Mouse (Mus musculus) cerebellum, postnatal 4 days (tissue): ENCODE data around the gene Ntn3.

Experiments used
- DNase-seq, 2 experiments: peaks; one replicate each; pipeline ENCODE4 v3.0.0; 2022; ENCODE audit warnings: low spot score in 2 of 2, mixed read lengths in 1 of 2

The Ntn3 gene

DNA sequence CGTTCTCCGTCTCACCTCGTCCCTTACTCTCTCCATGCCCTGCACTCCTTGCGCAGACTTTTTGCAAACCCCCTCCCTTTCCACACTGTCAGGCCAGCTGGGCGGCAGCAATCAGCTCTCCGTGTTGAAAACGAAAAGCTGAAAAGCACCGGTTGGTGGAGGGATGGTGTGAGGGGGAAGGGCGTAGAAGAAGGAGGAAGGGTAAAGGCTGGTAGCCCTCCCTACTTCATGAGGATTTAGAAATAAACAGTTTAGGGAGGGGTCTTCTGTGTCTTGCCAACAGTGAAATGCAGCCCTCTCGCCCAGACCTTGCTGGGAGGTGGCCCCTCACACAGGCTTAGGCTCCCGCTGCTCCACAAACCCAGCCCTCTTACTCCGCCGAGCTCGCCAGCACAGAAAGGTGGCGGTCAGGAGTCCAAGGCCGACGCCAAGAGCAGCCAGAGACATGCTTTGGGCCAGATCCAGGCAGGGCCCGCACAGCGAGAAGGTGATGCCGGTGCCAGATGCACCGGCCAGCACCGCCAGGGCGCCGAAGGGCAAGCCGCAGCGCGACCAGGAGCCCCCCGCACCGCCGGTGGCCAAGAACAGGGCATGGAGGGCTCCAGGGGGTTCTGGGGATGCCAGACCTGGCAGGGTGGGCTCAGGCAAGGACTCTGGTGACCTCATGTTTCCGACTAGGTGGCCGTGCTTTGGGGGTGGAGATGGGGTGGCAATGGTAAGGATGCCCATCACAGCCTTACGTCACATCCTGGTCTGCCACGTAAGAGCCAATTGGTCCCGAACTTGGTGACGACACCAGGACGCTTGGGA is 2.5 kb upstream of the Ntn3 start:
- DNase-seq: peak; percentile 37 to 64

DNA sequence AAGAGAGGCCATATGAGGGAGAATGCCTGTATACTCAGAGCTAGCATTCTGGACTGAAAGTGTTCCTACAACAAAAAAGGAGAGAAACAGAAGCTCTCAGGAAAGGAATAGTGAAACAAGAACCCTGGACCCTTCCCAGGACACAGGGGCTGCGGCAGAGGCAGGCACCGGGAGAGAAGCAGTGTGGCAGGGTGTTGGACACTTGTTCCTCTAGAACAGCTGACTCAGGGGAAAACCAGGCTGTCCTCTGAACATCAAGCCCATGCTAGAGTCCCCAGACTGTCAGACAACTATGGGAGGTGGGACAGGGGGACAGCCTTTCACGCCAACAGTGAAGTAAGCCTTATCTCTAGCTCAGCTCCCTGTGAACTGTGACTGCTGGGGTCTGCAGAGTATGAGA is 1.3 kb upstream of the Ntn3 start:
- DNase-seq: no peak

DNA sequence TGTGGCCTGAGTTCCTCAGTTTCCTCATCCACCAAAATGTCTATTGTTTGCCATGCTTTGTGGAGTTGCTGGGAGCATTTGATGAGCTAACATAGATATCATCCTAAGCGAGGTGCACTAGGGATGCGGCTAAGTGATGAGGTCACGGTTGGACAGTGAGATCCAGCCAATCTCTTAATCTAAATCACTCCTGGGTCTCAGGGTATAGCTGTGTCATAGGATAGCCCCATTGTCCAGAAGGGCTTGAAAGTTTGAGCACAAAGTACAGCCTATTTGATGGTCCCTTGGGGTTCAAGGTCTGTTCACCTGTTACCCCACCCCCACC is 547 bp upstream of the Ntn3 start:
- no peak for DNase-seq

DNA sequence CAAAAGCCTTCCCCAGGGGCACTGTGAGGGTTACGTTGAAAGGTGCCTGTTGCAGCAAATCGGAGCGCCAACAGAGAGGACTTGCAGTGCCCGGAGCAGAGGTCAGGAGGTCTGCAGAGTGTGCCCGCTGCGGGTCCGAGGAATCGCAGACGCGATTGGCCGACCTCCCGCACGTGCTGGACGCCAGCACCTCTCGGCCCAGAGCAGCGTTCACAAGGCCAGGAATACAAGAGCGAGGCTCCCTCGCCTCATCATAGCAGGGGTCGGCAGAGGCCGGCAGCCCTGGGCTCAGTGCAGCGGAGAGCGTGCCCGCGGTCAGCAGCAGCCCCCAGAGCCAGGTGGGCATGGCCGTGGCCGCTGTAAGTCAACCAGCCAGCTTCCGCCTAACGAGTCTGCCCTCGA is 689 bp downstream of the Ntn3 start:
- DNase-seq: peak in 1 of 2 experiments; percentile 44

DNA sequence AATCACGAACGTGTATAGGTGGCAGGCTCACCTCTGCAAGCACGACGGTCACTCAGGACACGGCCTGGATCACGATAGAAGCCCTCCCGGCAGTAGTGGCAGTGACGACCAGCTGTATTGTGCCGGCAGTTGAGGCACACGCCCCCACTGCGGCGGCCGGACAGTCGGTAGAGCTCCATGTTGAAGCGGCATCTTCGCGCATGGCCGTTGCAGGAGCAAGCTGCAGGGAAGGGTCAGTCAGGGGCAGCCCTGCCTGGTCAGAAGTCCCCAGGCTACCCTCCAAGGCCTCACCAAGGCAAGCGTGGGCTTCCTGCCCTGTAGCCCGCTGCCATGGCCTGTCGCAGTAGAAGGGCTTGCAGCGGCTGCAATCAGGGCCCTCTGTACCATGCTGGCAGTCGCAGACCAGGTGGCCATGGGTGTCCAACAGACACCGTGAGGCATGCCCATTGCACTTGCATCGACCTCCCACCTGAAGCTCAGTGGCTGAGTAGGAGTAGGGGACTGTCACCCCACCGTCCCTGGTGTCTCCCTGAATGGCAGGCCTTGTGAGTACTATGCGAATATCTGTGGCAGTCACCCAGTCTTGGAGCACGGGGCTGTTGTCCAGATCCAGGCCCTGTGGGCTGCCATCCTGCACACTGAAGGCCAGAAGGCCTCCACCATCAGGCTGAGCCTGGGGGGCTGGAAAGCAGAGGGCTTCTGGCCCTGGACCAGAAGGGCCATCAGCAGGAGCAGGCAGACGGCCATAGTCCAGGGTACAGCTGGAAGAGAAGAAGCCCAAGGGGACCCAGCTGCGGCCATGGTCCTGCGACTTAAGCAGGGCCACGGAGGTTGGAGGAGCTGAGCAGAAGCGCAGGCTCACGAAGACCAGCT is 1.3 kb downstream of the Ntn3 start:
- peak in 1 of 2 experiments; percentile 60 for DNase-seq

DNA sequence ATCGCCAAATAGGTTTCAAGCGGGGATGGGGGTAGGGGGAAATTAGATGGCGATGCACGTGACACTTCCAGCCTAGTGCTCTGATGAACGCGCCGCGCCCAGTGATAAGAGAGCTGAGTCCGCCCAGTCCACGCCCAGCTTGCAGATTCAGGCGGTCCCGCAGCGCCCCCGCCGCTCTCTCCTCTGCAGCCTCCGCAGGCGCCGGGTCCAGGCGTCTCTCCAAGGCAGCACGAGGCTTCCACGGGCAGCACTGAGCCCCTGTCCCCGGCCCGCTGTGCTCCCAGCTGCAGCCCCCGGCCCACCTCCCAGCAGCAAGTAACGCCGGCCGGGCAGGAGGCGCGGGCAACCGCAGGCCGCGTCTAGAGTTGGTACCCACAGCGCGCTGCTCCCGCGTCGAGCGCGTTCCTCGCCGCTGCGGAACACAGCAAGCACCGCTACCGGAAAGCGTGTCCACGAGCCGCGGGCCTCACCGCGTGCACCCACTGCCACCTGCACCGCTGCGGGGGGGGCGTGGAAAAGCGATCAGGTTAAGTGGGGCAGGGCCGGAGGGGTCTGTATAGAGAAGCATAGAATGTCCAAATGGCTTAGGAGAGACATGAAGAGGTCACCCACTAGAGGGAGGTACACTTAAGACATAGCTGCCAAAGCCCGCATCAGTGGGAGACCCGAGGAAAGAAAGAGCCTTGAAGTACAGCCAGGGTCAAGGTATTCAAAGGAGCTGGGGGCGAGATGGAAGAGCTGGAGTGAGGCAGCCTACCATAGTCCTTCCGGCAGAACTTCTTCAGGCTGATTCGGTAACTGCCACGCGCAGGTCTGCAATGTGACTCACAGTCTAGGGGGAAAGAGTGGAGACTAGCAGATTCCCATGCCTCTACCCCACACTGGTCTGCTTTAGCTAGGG is 2.6 kb downstream of the Ntn3 start:
- peak; percentile 39 to 45 for DNase-seq

DNA sequence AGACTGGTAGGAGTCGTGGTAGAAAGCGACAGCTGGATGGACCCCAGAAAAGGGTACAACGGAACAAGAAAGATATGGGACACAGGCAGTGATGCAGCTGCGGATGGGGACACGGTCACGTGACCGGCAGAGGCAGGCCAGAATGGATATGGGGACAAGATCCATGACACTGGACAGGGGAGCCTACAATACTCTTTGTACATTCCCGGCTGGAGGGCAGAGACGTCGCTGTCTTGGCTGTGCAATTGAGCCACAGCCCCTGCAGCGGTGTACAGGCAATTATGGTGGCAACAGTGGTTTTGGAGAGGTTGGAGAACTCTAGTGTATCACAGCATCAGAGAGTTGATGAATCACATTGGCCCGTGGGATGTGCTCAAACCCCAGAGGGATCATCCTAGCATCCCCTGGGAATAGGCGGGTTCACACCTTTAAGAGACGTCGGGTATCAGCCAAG is 3.4 kb downstream of the Ntn3 start:
- peak in 1 of 2 experiments; percentile 20 for DNase-seq

DNA sequence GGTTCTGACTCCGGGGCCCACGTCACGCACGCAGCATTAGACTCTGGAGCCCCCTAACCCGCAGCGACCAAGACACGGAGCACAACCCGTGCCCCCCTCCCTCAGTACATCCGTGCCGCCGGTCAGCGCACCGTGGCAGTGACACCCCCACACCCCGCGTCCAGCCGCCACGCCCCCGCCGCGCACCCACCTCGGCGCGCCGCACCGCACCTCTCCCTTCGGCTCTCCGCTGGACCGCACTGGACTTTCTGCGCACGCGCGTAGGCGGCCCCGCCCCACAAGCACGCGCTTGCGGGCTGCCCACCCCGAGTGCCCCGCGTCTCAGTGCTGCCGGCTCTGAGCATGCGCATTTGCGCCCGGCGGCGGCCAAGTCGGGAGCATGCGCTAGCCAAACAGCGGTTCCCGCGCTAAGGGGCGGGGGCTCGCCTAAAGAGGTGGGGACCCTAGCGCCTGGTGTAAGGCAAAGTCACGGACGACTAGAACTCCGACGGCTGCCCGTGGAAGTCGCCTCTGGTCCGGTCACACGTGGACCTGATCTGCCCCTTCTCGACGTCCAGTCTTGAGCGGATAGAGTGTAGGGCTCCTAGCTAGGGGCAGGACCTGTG is 3.9 kb downstream of the Ntn3 start, which contains the start of gene Tbc1d24:
Tbc1d24 (minus strand) TSS at position 279 of the 605 bp plus-strand sequence.
- peak; percentile 87 to 95 for DNase-seq

DNA sequence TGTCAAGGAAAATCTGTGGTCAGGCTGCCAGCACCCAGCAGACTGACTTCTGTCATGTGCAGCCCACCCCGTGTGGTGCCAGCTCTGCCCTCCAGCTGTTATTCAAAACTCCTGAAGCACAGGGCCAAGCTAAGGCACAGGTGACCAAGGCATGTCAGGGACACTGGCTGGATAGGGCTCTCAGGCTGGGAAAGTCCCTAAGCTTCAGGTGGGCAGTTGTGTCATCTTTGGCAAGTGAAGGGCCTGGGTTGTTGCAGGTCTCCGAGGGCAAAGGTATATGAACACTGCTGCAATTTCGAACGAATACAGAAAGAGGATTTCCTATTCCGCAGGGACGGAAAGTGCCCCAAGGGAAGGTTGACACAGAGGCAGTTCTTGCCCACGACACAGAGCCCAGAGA is 4.5 kb downstream of the Ntn3 start:
- no peak for DNase-seq

DNA sequence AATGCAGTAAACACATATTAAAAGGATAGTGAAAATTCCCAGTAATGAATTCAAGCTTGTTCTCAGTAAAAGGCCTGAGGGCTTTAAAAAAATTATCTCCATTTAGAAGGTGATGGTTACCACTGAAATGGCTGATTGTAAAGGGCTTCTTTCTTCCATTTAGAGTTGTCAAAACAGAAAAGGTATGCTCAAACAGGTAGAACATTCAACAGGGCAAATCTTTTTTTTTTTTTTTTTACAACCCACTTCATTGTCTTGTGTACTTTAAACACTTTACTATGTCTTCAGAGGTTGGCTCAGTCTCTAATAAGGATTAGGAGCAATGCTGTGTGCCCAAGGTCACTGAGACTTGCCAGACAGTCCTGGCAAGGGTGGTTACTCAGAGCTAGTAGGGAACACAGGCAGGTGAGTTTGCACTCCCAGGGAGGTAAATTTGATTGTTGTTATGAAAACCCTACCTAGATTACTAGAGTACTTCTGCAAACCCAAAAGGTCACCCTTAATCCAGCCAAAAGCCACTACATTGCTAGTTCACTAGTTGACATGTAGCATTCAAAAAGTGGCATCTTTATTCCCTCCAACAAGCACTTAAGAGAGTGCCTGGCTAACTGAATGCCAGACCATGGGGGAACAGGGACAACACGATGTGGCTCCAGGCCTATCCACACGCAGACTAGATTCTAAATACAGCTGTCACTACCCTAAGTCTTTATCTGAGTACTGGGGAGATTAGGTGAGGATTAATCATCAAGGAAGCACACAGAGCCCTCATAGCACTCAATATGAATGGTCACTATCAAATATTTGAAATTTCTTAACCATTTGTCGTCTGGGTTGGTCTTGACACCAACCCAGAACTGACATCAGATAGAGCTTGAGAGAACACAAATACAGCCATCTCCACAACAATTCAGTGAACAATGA is 5.5 kb downstream of the Ntn3 start:
- DNase-seq: no peak

DNA sequence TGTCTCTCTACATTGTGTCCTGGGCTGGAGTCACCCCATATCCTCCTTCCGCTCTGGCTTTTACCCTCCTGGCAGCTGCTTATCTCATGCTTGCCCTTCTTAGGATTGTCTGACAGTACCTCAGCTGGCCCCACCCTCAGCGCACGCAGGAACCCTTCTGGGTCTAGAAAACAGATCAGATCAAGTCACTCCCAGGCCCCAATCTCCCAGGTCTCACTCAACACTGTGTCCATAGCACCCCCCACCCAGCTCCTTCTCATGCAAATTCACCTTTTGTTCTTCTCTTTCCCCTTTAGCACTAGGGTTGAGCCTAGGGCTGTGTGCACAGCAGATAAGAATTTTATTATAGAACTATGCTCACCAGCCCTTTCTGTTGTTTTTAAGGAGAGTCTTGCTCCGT is 6.3 kb downstream of the Ntn3 start:
- DNase-seq: no peak

DNA sequence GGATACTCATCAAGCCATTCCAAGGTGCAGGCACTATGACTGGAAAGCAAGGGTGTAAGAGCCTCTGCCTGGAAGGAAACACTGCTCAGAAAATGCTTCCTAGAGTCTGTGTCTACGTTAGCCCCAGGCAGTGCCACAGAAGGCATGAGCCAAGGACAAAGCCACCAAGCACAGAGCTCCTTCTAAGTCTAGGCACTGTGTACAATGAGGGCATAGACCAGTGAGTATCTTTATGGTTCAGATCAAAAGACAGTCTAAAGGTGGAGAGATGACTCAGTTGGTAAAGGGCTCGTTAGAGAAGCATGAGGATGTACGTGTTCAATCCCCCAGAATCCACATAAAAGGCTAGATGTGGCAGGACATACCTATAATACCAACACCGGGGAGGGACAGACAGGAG is 8.2 kb downstream of the Ntn3 start:
- no peak for DNase-seq

DNA sequence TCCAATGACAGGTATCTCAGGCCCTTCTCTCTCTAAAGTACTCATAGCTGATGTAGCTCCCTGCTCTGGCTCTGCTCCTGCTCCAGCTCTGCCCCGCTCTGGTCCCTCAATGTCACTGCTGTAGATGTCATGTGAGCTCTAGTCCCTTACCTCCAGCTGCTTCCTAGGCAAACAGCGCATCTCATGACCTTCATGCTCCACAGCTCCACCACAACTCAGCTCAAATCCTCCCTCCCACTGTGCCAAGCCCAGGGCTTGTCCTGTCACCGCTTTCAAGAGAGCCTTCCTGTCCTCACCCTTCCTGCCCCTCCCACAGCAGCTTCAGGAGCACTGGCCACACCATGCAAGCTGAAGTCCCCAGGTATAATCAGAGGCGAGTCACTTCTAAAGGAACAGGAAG is 9.6 kb downstream of the Ntn3 start:
- no peak for DNase-seq

DNA sequence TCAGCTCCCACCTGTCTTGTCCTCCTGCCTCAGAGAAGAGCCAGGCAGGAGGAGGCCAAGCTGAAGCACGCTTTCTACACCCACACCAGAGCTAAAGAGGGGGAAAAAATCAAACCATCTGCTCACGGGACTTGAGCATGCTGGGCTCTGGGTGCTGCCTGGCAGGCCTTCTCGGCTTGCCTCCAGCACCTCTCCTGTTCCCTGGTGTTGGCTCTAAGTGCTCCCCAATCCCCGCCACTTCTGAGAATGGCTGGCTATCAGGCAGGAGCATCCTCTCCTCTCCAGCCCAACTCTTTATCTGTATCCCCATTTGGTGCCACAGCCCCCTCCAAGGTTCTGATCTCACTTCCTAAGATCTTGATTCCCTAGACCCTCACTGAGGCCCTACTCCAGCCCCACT is 10.1 kb downstream of the Ntn3 start:
- no peak for DNase-seq

DNA sequence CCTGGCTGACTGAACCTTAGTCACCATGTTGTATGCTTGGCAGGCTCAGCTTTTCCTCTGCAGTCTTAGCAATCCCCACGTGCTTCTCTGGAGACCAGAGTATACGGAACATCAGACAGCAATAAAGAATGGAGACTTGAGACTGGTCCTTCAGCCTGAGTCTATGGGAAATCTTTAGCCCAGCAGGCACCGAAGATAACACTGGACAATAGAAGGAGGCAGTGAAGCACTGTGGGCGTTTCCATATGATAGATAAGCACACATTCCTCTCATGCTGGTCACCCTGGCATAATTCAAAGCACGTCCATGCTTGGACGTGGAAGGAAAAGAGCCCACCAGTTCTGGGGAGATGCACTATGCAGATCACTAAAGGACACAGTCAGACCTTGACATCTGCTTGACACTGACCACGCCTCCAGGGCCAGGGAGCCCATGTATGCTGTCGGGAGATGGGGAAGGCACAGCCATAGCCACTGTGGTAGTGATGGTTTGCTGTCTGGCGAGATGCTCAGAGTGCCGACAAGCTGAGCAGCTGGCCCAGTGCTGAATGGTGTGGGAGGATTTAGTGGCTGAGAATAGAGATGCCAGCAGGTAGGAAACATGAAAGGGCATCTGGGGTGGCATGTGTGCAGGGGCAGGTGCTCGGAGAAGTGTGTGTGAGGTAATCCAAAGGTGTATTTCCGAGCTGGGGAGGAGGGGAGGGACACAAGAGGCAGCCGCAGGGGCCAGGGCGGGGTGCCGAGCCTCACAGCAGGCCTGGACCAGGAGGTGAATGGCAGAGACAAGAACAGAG is 12.1 kb downstream of the Ntn3 start:
- DNase-seq: no peak

DNA sequence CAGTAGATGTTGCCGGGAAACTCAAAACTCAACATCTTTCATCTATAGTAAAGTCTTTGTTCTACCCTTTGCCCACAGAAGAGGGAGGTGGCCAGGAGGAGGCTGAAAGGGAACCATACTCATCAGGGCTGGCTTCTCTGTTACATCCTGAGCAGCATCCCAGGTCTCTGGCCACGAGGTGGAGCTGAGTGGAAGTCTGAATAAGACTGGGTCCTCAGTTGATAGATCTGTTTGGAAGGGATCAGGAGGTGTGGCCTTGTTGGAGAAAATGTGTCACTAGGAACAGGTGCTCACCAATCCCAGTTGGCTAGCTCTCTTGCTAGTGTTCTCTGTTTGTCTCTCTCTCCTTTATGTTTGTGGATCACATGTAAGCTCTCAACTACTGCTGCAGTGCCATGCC is 14.0 kb downstream of the Ntn3 start:
- DNase-seq: no peak

DNA sequence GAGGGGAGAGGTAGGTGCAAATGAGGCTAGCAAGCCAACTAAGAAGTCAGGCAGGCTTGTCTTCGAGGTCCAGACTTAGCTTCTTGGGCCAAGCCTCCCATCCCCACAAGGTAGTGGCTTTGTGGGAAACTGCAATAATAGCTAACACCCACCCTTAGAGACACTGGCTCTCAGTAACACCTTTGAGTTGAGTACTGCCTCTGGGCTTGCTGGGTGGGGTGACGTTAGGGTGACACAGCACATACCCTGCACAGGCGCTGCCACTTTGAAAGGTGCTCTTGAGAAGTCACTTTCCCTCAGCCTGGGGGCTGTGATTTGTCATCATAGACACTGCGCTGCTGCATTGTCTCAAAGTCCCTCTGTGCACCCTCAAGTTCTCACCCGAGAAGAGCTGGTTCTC is 15.6 kb downstream of the Ntn3 start:
- no peak for DNase-seq

DNA sequence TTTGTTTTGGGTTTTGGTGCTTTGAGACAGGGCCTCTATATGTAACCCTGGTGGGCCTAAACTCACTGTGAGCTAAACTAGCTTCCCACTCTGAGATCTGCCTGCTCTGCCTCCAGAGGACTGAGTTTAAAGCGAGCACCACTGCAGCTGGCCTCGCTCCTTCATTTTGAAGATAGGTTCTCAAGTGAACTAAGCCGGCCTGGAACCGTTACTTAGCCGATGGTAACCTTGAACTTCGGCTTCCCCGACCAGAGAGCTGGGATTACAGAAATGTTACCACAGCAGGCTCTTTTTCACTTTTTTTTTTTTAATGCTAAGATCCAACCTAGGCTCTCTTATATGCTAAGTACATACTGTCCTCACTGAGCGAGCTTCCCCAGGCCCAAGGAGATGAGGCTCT is 16.1 kb downstream of the Ntn3 start:
- DNase-seq: no peak

DNA sequence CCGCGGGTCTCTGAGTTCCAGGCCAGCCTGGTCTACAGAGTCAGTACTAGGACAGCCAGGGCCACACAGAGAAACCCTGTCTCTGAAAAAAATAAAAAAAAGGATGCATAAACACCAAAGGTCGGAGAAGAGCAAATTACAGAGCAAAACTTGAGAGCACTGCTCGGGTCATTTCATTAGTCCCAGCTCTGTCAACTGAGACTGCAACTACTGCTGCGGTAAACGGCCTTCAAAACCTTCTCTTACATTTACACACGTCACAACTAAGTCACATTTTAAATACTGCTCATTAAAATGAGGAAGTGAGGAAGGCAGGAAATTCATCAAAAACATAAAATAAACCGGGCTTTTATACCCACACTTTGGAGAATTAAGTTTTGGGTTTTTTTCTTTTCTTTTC is 16.5 kb downstream of the Ntn3 start:
- DNase-seq: no peak

DNA sequence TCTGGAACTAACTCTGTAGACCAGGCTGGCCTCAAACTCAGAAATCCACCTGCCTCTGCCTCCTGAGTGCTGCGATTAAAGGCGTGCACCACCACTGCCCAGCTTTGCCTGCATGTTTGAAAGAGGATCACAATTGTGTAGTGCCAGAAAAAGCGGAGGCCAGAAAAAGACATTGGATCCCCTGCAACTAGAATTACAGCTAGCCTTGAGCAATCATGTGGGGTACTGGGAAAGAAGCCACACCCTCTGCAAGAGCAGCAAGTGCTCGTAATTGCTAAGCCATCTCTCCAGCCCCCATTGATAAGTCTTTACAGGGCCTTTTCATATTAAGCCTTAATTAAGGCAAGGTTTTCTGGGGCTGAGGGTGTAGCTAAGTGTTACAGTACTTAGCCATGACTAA is 17.9 kb downstream of the Ntn3 start:
- no peak for DNase-seq
